Mouse (Mus musculus) heart, embryonic 16.5 days (tissue): ENCODE results near the gene Med19. TPM values are rescaled to one million over a fixed set of nuclear protein-coding genes. Genes with fewer than 3 reads are reported as not detected.
A peak's percentile ranks its signal among the peaks of the same experiment; 100 is the strongest.

ENCODE experiments used
- ATAC-seq: fragments of 200-750 bp; cut with Nextera tagmentation; replicated peaks from 2 replicates; pipeline ENCODE4 v1.8.0; 2017; ENCODE audit warnings: moderate number of reproducible peaks; ENCODE audit not compliant: insufficient read depth, low FRiP score; ENCODE audit errors: extremely low read depth
- H3K27ac ChIP-seq: fragments of 300-500 bp; sonication (generic); 2 replicates; pipeline ENCODE4 v1.5.1; 2014; ENCODE audit warnings: mild to moderate bottlenecking, low read length, control low read depth, moderate library complexity
- H3K27me3 ChIP-seq: fragments of 300-500 bp; sonication (generic); 2 replicates; pipeline ENCODE4 v1.6.1; 2014; ENCODE audit warnings: low read length, mixed read lengths; ENCODE audit not compliant: control insufficient read depth, insufficient read depth
- H3K36me3 ChIP-seq: fragments of 300-500 bp; sonication (generic); 2 replicates; pipeline ENCODE4 v1.6.1; 2014; ENCODE audit not compliant: control insufficient read depth, insufficient read depth
- H3K4me1 ChIP-seq: fragments of 300-500 bp; sonication (generic); 2 replicates; pipeline ENCODE4 v1.6.1; 2014; ENCODE audit warnings: low read length, mixed read lengths; ENCODE audit not compliant: control insufficient read depth, insufficient read depth
- H3K4me2 ChIP-seq: fragments of 300-500 bp; sonication (generic); 2 replicates; pipeline ENCODE4 v1.6.1; 2014; ENCODE audit warnings: low read depth, mild to moderate bottlenecking, control low read depth, low read length
- H3K4me3 ChIP-seq: fragments of 300-500 bp; sonication (generic); 2 replicates; pipeline ENCODE4 v1.5.1; 2014; ENCODE audit warnings: mild to moderate bottlenecking, control low read depth, low read length
- H3K9ac ChIP-seq: fragments of 300-500 bp; sonication (generic); 2 replicates; pipeline ENCODE4 v1.6.1; 2014; ENCODE audit warnings: low read length, control low read depth
- H3K9me3 ChIP-seq: fragments of 300-500 bp; sonication (generic); replicated peaks from 2 replicates; pipeline ENCODE4 v1.6.1; 2016; ENCODE audit warnings: low read length; ENCODE audit not compliant: control insufficient read depth
- WGBS: fragments of 180-500 bp; shearing (Covaris S2); extraction: QIAGEN DNeasy Blood & Tissue Kit; methylation state at CpG from one replicate; pipeline ENCODE4 v1.1.7; 2014; 5-methylcytosine and 5-hydroxymethylcytosine counted together
- polyA plus RNA-seq: library from polyadenylated mRNA; unstranded; fragments of >200 nt; fragmentation: Nextera tagmentation; extraction: Ambion mirVana; gene quantifications from 2 replicates; pipeline ENCODE4 v1.2.1, GENCODE M21; 2015

Med19 gene
- polyA plus RNA-seq, 1 experiment from 2014 or later: 23.0 TPM

GRCm38 (mm10) chr2:84679016-84679415 is 814 bp downstream of the Med19 start, which contains the start of gene Tmx2:
TSS of gene Tmx2 (minus strand) at chr2:84679140.
- H3K9ac ChIP-seq: peak within 1 kb of the TSS; percentile 80
- no peaks in the 10 kb centered on the region for H3K9me3 ChIP-seq
- H3K4me1 ChIP-seq: peaks cover 20% of the 10 kb centered on the region
- no peak for ATAC-seq
- WGBS: 14% methylated on average over 8 of the region's 8 CpGs
- H3K27ac ChIP-seq: 0 out of 2 replicates have a peak within 1 kb of the TSS, but pooled peaks have one; percentile 47
- H3K4me3 ChIP-seq: peak within 1 kb of the TSS; percentile 84
- peak within 1 kb of the TSS; percentile 77 for H3K4me2 ChIP-seq
- H3K27me3 ChIP-seq: no peaks in the 10 kb centered on the region
- peaks cover 15% of the 10 kb centered on the region for H3K36me3 ChIP-seq

DNA sequence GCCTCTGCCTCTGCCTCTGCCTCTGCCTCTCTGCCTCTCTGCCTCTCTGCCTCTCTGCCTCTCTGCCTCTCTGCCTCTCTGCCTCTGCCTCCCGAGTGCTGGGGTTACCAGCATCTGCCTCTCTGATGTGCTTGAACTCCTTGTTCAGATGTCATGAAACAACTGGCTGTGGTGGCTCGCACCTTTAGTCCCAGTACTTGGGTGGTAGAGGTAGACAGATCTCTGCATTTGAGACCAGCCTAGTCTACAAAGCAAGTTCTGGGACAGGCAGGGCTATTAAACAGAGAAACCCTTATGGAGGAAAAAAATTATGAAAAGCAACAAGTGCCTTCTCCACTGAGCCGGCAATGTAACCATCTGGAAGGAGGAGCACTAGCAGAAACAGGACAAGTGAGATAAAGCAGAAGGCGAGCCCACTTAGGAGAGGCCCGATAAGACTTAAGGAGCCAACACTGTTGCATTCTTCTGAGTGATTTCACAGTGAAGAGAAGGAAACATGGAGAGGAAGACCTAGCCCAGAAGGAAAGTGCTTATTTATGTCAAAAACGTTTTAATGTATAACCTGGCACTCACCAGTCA is 4.5 kb downstream of the Med19 start:
- H3K27me3 ChIP-seq: no peaks in the 10 kb centered on the region
- H3K27ac ChIP-seq: no peak overlapping the region
- 32% methylated on average over 6 of the region's 6 CpGs for WGBS
- no peak overlapping the region for H3K4me2 ChIP-seq
- peaks cover 29% of the 10 kb centered on the region; the same call in 1 of the 2 replicates for H3K36me3 ChIP-seq
- no peak for ATAC-seq
- H3K9me3 ChIP-seq: no peaks in the 10 kb centered on the region
- H3K4me1 ChIP-seq: peaks cover 12% of the 10 kb centered on the region; the same call in 1 of the 2 replicates
- no peak overlapping the region for H3K4me3 ChIP-seq
- H3K9ac ChIP-seq: no peak overlapping the region

DNA sequence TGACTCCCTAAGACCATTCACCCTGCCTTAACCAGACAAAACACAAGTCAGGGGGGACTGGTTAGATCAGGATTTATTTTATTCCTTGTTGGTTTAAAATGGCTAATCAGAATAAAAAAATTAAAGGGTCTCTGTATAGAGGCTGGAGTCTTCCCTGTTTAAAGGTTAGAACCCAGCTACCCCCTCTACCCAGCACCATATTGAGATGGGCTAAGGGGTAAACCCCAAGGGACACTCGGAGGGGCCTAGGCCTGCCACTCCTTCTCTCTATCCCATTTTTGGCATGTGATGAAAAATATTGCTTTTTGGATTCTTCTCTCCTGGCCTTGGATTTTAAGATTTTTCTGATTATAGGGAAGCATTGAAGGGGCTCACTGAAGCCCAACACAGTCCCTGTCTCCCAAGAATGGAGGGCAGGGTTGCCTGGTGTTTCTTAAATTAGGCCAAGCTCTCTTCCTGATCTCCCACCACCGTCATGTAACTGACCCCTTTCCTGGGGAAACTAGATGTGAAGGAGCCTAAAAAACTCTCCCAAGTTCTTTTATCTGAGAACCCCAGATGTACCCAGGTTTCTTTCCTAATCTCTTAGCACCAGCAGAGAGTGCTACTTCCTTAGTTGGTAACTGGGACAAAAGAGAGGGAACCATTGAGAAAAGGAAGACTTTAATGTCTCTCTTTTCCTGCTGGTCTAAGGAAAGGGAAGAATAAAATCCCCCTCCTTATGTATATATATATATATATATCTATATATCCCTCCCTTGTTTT is 10.1 kb downstream of the Med19 start:
- no peaks in the 10 kb centered on the region for H3K27me3 ChIP-seq
- H3K27ac ChIP-seq: no peak overlapping the region
- H3K4me3 ChIP-seq: no peak overlapping the region
- no peaks in the 10 kb centered on the region for H3K9me3 ChIP-seq
- WGBS: 76% methylated on average over 2 of the region's 2 CpGs
- peaks cover 67% of the 10 kb centered on the region for H3K36me3 ChIP-seq
- no peaks in the 10 kb centered on the region for H3K4me1 ChIP-seq
- H3K9ac ChIP-seq: no peak overlapping the region
- H3K4me2 ChIP-seq: no peak overlapping the region
- no peak for ATAC-seq

GRCm38 (mm10) chr2:84690050-84690449 is 11.8 kb downstream of the Med19 start:
- H3K9ac ChIP-seq: no peak overlapping the region
- ATAC-seq: no peak
- no peak overlapping the region for H3K27ac ChIP-seq
- no peak overlapping the region for H3K4me3 ChIP-seq
- H3K4me2 ChIP-seq: no peak overlapping the region
- H3K27me3 ChIP-seq: no peaks in the 10 kb centered on the region
- H3K36me3 ChIP-seq: peaks cover 69% of the 10 kb centered on the region
- H3K9me3 ChIP-seq: no peaks in the 10 kb centered on the region
- WGBS: 84% methylated on average over 12 of the region's 12 CpGs
- no peaks in the 10 kb centered on the region for H3K4me1 ChIP-seq

- Histone ChIP-seq H3K27ac (no peak overlapping the region), H3K4me3 (no peak overlapping the region), H3K9ac (no peak overlapping the region), H3K4me2 (no peak overlapping the region), H3K36me3 (peaks cover 45% of the 10 kb centered on the region), H3K27me3 (no peaks in the 10 kb centered on the region), H3K9me3 (no peaks in the 10 kb centered on the region), H3K4me1 (no peaks in the 10 kb centered on the region)
- no peak for ATAC-seq
- 79% methylated on average over 5 of the region's 5 CpGs for WGBS
Observed at GRCm38 (mm10) chr2:84695007-84695695, 16.9 kb downstream of the Med19 start.

DNA sequence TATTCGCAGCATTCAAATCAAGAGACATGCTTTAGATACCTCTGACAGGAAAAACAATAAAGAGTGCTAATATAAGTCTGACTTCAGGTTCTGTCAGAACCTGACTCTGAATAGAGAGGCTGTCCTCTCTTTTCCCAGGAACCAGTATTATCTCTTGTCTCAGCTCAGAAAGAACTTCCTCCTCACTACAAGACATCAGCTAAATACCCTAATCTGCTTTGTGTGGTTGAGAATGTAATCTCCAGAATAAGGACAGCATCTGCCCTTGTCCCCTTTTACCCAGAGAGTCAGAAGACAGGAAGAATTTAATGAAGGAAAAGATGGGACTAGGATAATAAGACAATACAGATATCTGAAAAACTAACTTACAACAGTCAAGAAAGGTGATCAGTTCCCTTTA is 25.3 kb downstream of the Med19 start:
- Histone ChIP-seq H3K4me3 (no peak overlapping the region), H3K4me2 (no peak overlapping the region), H3K4me1 (no peaks in the 10 kb centered on the region), H3K27me3 (no peaks in the 10 kb centered on the region), H3K27ac (no peak overlapping the region), H3K9ac (no peak overlapping the region), H3K9me3 (no peaks in the 10 kb centered on the region), H3K36me3 (peaks cover 7% of the 10 kb centered on the region)
- 79% methylated on average over 1 of the region's 1 CpGs for WGBS
- ATAC-seq: no peak

DNA sequence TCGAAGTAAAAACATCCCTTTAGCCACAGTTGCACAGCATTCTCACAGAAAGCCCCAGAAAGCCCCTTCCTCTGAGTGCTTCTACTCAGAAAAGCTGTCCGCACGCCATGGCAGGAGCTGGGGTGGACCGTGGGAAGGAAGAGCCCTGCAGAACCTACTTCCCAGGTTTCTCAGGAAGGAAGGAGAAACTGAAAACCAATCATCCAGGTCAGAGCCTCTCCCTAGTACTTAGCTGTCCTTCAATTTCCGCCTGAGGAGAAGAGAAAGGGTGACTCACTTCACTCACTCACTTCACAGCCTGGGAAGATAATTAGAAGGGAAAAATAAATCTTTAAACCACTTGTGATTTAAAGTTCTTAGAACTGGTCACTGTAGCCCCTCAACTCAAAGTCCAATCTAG is 26.1 kb downstream of the Med19 start:
- WGBS: 72% methylated on average over 5 of the region's 5 CpGs
- no peak for ATAC-seq
- Histone ChIP-seq H3K4me3 (no peak overlapping the region), H3K9me3 (no peaks in the 10 kb centered on the region), H3K4me1 (no peaks in the 10 kb centered on the region), H3K9ac (no peak overlapping the region), H3K27ac (no peak overlapping the region), H3K4me2 (no peak overlapping the region), H3K27me3 (no peaks in the 10 kb centered on the region), H3K36me3 (peaks cover 7% of the 10 kb centered on the region)

GRCm38 (mm10) chr2:84705295-84705694 is 27.1 kb downstream of the Med19 start:
- no peak overlapping the region for H3K27ac ChIP-seq
- H3K27me3 ChIP-seq: no peaks in the 10 kb centered on the region
- WGBS: 88% methylated on average over 1 of the region's 1 CpGs
- H3K4me3 ChIP-seq: no peak overlapping the region
- no peaks in the 10 kb centered on the region for H3K4me1 ChIP-seq
- H3K36me3 ChIP-seq: peaks cover 13% of the 10 kb centered on the region
- H3K9me3 ChIP-seq: no peaks in the 10 kb centered on the region
- no peak overlapping the region for H3K4me2 ChIP-seq
- H3K9ac ChIP-seq: no peak overlapping the region
- no peak for ATAC-seq

DNA sequence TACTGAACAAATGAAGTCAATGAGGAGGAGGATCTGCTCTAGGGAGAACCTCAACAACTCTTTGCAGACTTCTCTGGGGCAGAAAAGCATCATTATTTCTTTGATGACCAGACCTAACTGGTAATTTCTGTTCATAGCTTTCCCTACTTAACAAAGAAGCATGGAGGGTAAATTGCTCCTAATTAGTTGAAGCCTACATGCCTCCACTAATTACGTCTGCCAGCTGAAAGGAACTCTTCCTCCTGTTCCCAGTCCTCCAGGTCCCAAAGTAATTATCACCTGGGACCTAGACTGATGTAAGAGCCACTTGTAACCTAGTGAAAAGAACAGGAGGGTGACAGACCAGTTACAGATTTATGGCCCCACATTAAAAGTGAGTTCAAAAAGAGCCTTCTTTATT is 29.3 kb downstream of the Med19 start:
- 77% methylated on average over 1 of the region's 1 CpGs for WGBS
- Histone ChIP-seq H3K4me2 (no peak overlapping the region), H3K4me1 (peaks cover 5% of the 10 kb centered on the region), H3K27ac (no peak overlapping the region), H3K27me3 (no peaks in the 10 kb centered on the region), H3K4me3 (no peak overlapping the region), H3K9me3 (no peaks in the 10 kb centered on the region), H3K36me3 (peaks cover 13% of the 10 kb centered on the region), H3K9ac (no peak overlapping the region)
- no peak for ATAC-seq
